Mouse (Mus musculus) limb, embryonic 14.5 days (tissue): ENCODE measurements around the gene Emsy. TPM values are rescaled to one million over a fixed set of nuclear protein-coding genes. Genes with fewer than 3 reads are reported as not detected.
A peak's percentile ranks its signal among the peaks of the same experiment; 100 is the strongest.

ENCODE experiments used
- ATAC-seq: fragments of 200-750 bp; cut with Nextera tagmentation; 2 replicates; pipeline ENCODE4 v1.8.0; 2017; ENCODE audit warnings: low read depth, moderate number of reproducible peaks, moderate TSS enrichment; ENCODE audit not compliant: low FRiP score
- DNase-seq: peaks from one replicate; pipeline ENCODE4 v3.0.0-alpha.2; 2015; ENCODE audit warnings: low spot score
- H3K27ac ChIP-seq: fragments of 300-500 bp; sonication (generic); replicated peaks from 2 replicates; pipeline ENCODE4 v1.5.1; 2014; ENCODE audit warnings: low read depth, mild to moderate bottlenecking, low read length, moderate library complexity, mixed read lengths
- H3K27me3 ChIP-seq: fragments of 300-500 bp; sonication (generic); 2 replicates; pipeline ENCODE4 v1.6.1; 2014; ENCODE audit warnings: low read length, mixed read lengths; ENCODE audit not compliant: control insufficient read depth, insufficient read depth
- H3K36me3 ChIP-seq: fragments of 300-500 bp; sonication (generic); 2 replicates; pipeline ENCODE4 v1.6.1; 2014; ENCODE audit warnings: mild to moderate bottlenecking, low read length, moderate library complexity, mixed read lengths; ENCODE audit not compliant: control insufficient read depth, insufficient read depth
- H3K4me1 ChIP-seq: fragments of 300-500 bp; sonication (generic); 2 replicates; pipeline ENCODE4 v1.6.1; 2014; ENCODE audit warnings: antibody characterized with exemption, low read length, mixed read lengths; ENCODE audit not compliant: control insufficient read depth, insufficient read depth
- H3K4me2 ChIP-seq: fragments of 300-500 bp; sonication (generic); replicated peaks from 2 replicates; pipeline ENCODE4 v1.6.1; 2014; ENCODE audit warnings: low read depth, mild to moderate bottlenecking, low read length, moderate library complexity; ENCODE audit not compliant: severe bottlenecking
- H3K4me3 ChIP-seq: fragments of 300-500 bp; sonication (generic); replicated peaks from 2 replicates; pipeline ENCODE4 v1.5.1; 2014; ENCODE audit warnings: low read length
- H3K9ac ChIP-seq: fragments of 300-500 bp; sonication (generic); 2 replicates; pipeline ENCODE4 v1.6.1; 2014; ENCODE audit warnings: mild to moderate bottlenecking, low read depth, low read length, moderate library complexity; ENCODE audit not compliant: severe bottlenecking
- H3K9me3 ChIP-seq: fragments of 300-500 bp; sonication (generic); 2 replicates; pipeline ENCODE4 v1.6.1; 2016; ENCODE audit warnings: low read length; ENCODE audit not compliant: control insufficient read depth
- POLR2A ChIP-seq: fragments of 200-500 bp; IDR thresholded peaks from 2 replicates; pipeline ENCODE4 v1.8.0; 2012; ENCODE audit warnings: inconsistent platforms, mild to moderate bottlenecking, moderate library complexity, borderline replicate concordance; ENCODE audit not compliant: insufficient read depth, insufficient read length; ENCODE audit errors: extremely low read depth
- WGBS: fragments of 180-500 bp; shearing (Covaris S2); extraction: QIAGEN DNeasy Blood & Tissue Kit; methylation state at CpG from one replicate; pipeline ENCODE4 v1.1.7; 2014; 5-methylcytosine and 5-hydroxymethylcytosine counted together
- polyA plus RNA-seq, 2 experiments: library from polyadenylated mRNA; depleted of rRNA in 1 of 2; stranded (reverse) in 1 of 2; unstranded in 1 of 2; fragments of >200 nt; fragmentation: Nextera tagmentation in 1 of 2; extraction: Ambion mirVana in 1 of 2; gene quantifications; 2 replicates each; pipeline versions ENCODE4 v1.2.1 to v1.2.3; 2012 to 2014

Emsy gene
- polyA plus RNA-seq, 2 experiments = 32.0 to 46.4 TPM

- Histone ChIP-seq H3K9me3 (no peaks in the 10 kb centered on the region), H3K36me3 (no peaks in the 10 kb centered on the region), H3K27ac (peak overlapping the region; percentile 68), H3K4me3 (no peak overlapping the region), H3K4me1 (peaks cover 28% of the 10 kb centered on the region), H3K4me2 (no peak overlapping the region), H3K27me3 (no peaks in the 10 kb centered on the region), H3K9ac (no peak overlapping the region)
- 43% methylated on average over 6 of the region's 6 CpGs for WGBS
- ATAC-seq (peak; percentile 79), DNase-seq (peak; percentile 83)
- TF ChIP-seq POLR2A = no peak
Observed at GRCm38 (mm10) chr7:98667956-98668746, 11.6 kb upstream of the Emsy start.

GRCm38 (mm10) chr7:98665726-98666125 is 9.1 kb upstream of the Emsy start:
- no peak for DNase-seq
- Histone ChIP-seq H3K9ac (no peak overlapping the region), H3K27me3 (no peaks in the 10 kb centered on the region), H3K9me3 (no peaks in the 10 kb centered on the region), H3K4me3 (no peak overlapping the region), H3K27ac (no peak overlapping the region), H3K4me2 (no peak overlapping the region), H3K36me3 (no peaks in the 10 kb centered on the region), H3K4me1 (peaks cover 12% of the 10 kb centered on the region)
- ATAC-seq = no peak
- 84% methylated on average over 6 of the region's 6 CpGs for WGBS
- no peak for TF ChIP-seq POLR2A

DNA sequence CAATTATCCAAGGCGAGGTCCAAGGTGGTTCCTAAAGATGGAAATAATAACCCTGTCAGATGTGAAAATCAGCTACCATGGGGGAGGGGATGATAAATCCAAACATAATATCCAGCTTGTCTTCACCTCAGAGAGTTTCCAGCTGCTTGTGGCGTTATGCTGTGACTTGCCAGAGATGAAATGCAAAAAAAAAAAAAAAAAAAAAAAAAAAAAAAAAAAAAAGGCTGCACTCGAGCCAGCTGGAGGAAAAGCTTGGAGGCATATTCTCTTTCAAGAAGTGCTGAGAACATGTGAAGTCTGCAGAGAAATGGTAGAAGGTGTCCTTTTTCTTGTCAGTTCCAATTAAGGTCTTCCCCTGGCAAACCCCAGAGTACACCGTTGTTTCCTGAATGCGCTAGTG is 8.6 kb upstream of the Emsy start:
- Histone ChIP-seq H3K4me2 (no peak overlapping the region), H3K9ac (no peak overlapping the region), H3K27me3 (no peaks in the 10 kb centered on the region), H3K36me3 (no peaks in the 10 kb centered on the region), H3K4me1 (peaks cover 12% of the 10 kb centered on the region), H3K4me3 (no peak overlapping the region), H3K27ac (no peak overlapping the region), H3K9me3 (no peaks in the 10 kb centered on the region)
- peak; percentile 36 for DNase-seq
- no peak for TF ChIP-seq POLR2A
- ATAC-seq = no peak
- WGBS = 41% methylated on average over 5 of the region's 5 CpGs

DNA sequence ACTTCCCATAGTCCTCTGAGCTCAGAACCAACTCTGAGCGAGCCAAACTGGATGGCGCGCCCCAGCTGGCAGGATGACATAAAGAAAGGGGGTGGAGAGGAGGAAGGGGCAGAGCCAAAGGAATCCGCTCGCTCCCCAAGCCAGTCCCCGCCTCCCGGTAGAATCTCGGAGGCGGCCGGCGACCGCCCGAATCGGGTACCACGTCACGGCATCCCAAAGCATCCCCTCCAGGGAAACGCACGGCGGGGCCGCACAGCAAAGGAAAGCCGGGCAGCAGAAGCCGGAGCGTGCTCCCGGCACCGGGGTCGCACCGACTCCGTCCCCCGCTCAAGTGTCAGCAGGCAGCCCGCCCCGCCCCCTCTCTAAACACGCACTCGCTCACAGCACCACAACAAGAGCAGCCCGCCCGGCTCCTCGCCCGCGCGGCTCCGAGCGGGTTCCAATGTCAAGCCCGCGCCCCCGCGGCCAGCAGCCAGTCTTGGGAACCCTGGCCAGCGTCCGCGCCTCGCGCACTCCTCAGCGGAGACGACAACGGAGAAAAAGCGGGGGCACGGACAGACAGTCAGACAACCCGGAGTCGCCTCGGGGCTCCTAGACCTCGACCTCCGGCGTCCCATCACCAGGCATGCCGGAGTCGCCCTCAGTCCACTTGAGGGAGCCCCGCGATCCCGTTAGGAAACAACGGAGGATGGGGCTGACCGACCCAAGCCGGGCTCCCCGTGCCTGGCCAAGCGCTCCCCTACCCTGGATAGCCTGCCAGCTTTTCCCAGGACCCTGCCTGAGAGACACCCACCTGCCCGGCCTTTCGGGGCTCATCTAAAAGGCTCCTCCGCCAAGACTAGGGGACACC is 677 bp downstream of the Emsy start:
- H3K9me3 ChIP-seq = no peaks in the 10 kb centered on the region
- H3K4me2 ChIP-seq = peak overlapping the region; percentile 78
- peaks cover 32% of the 10 kb centered on the region for H3K36me3 ChIP-seq
- H3K4me1 ChIP-seq = peaks cover 13% of the 10 kb centered on the region
- WGBS = under 1% methylated on average over 65 of the region's 74 CpGs
- peak overlapping the region; percentile 98 for H3K4me3 ChIP-seq
- H3K27me3 ChIP-seq = no peaks in the 10 kb centered on the region
- DNase-seq (peak; percentile 84), ATAC-seq (peak; percentile 52)
- TF ChIP-seq POLR2A = 0 out of 2 replicates have a peak, but pooled peaks have one; percentile 42
- H3K27ac ChIP-seq = peak overlapping the region; percentile 95
- peak overlapping the region; percentile 78 for H3K9ac ChIP-seq

DNA sequence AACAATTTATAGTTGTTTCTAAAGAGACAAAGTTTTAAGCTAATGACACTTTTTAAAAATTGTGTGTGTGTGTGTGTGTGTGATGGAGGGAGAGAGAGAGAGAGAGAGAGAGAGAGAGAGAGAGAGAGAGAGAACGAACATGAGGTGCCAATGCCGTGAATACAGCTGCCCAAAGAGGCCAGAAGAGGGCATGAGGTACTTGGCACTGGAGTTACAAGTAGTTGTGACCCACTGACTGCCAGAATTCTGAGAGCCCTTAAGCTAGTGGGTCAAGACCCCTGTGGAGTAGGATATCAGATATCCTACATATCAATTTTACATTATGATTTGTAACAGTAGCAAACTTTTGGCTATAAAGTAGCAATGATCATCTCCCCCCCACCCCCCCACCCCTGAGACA is 4.9 kb downstream of the Emsy start:
- TF ChIP-seq POLR2A = no peak
- Histone ChIP-seq H3K4me2 (no peak overlapping the region), H3K4me1 (peaks cover 4% of the 10 kb centered on the region; the same call in 1 of the 2 replicates), H3K4me3 (no peak overlapping the region), H3K27ac (no peak overlapping the region), H3K36me3 (peaks cover 45% of the 10 kb centered on the region), H3K9ac (no peak overlapping the region), H3K27me3 (no peaks in the 10 kb centered on the region), H3K9me3 (no peaks in the 10 kb centered on the region)
- 89% methylated on average over 2 of the region's 2 CpGs for WGBS
- ATAC-seq (no peak), DNase-seq (no peak)
